Mouse (Mus musculus) midbrain, embryonic 15.5 days (tissue): ENCODE measurements around the gene Fas. TPM values are rescaled to one million over a fixed set of nuclear protein-coding genes. Genes with fewer than 3 reads are reported as not detected.

Source experiments
- ATAC-seq: fragments of 200-750 bp; cut with Nextera tagmentation; replicated peaks from 2 replicates; pipeline ENCODE4 v1.8.0; 2017; ENCODE audit warnings: moderate TSS enrichment
- H3K27ac ChIP-seq: fragments of 300-500 bp; sonication (generic); 2 replicates; pipeline ENCODE4 v1.5.1; 2015; ENCODE audit warnings: mild to moderate bottlenecking, inconsistent platforms
- H3K27me3 ChIP-seq: fragments of 300-500 bp; sonication (generic); replicated peaks from 2 replicates; pipeline ENCODE4 v1.6.1; 2015; ENCODE audit warnings: inconsistent platforms
- H3K36me3 ChIP-seq: fragments of 300-500 bp; sonication (generic); replicated peaks from 2 replicates; pipeline ENCODE4 v1.6.1; 2015; ENCODE audit warnings: inconsistent platforms
- H3K4me1 ChIP-seq: fragments of 300-500 bp; sonication (generic); 2 replicates; pipeline ENCODE4 v1.6.1; 2015; ENCODE audit warnings: inconsistent platforms
- H3K4me2 ChIP-seq: fragments of 300-500 bp; sonication (generic); 2 replicates; pipeline ENCODE4 v1.6.1; 2015; ENCODE audit warnings: inconsistent platforms, mild to moderate bottlenecking, moderate library complexity
- H3K4me3 ChIP-seq: fragments of 300-500 bp; sonication (generic); 2 replicates; pipeline ENCODE4 v1.5.1; 2015; ENCODE audit warnings: mild to moderate bottlenecking, inconsistent platforms
- H3K9ac ChIP-seq: fragments of 300-500 bp; sonication (generic); 2 replicates; pipeline ENCODE4 v1.6.1; 2015; ENCODE audit warnings: mild to moderate bottlenecking, inconsistent platforms
- H3K9me3 ChIP-seq: fragments of 300-500 bp; sonication (generic); 2 replicates; pipeline ENCODE4 v1.6.1; 2016; ENCODE audit warnings: inconsistent platforms
- WGBS: fragments of 180-500 bp; shearing (Covaris S2); methylation state at CpG from one replicate; pipeline ENCODE4 v1.1.7; 2015; ENCODE audit warnings: mixed read lengths; 5-methylcytosine and 5-hydroxymethylcytosine counted together
- polyA plus RNA-seq: library from polyadenylated mRNA; unstranded; fragments of >200 nt; fragmentation: Nextera tagmentation; extraction: Ambion mirVana; gene quantifications from 2 replicates; pipeline ENCODE4 v1.2.1, GENCODE M21; 2015

The Fas gene
- polyA plus RNA-seq, 1 experiment from 2014 or later: 0.44 TPM

GRCm38 (mm10) chr19:34256936-34257335 lies 33.5 kb upstream of the Fas start:
- Histone ChIP-seq H3K4me3 (no peak overlapping the region), H3K9ac (no peak overlapping the region), H3K4me1 (no peaks in the 10 kb centered on the region), H3K9me3 (no peaks in the 10 kb centered on the region), H3K27me3 (no peaks in the 10 kb centered on the region), H3K27ac (no peak overlapping the region), H3K36me3 (no peaks in the 10 kb centered on the region), H3K4me2 (no peak overlapping the region)
- no peak for ATAC-seq
- WGBS: 97% methylated on average over 2 of the region's 2 CpGs

GRCm38 (mm10) chr19:34262273-34262974 lies 28.0 kb upstream of the Fas start:
- no peaks in the 10 kb centered on the region for H3K9me3 ChIP-seq
- H3K27ac ChIP-seq: no peak overlapping the region
- H3K27me3 ChIP-seq: no peaks in the 10 kb centered on the region
- 82% methylated on average over 2 of the region's 2 CpGs for WGBS
- no peak overlapping the region for H3K4me3 ChIP-seq
- no peaks in the 10 kb centered on the region for H3K4me1 ChIP-seq
- no peaks in the 10 kb centered on the region for H3K36me3 ChIP-seq
- no peak for ATAC-seq
- H3K4me2 ChIP-seq: no peak overlapping the region
- no peak overlapping the region for H3K9ac ChIP-seq

- no peak overlapping the region for H3K4me2 ChIP-seq
- no peak for ATAC-seq
- H3K27me3 ChIP-seq: no peaks in the 10 kb centered on the region
- no peak overlapping the region for H3K9ac ChIP-seq
- no peak overlapping the region for H3K27ac ChIP-seq
- no peaks in the 10 kb centered on the region for H3K36me3 ChIP-seq
- H3K4me3 ChIP-seq: no peak overlapping the region
- WGBS: 68% methylated on average over 5 of the region's 5 CpGs
- H3K9me3 ChIP-seq: no peaks in the 10 kb centered on the region
- no peaks in the 10 kb centered on the region for H3K4me1 ChIP-seq
Measured at GRCm38 (mm10) chr19:34265604-34266193, 24.8 kb upstream of the Fas start.

- Histone ChIP-seq H3K4me1 (no peaks in the 10 kb centered on the region), H3K4me2 (no peak overlapping the region), H3K9ac (no peak overlapping the region), H3K9me3 (no peaks in the 10 kb centered on the region), H3K27me3 (no peaks in the 10 kb centered on the region), H3K27ac (no peak overlapping the region), H3K4me3 (no peak overlapping the region), H3K36me3 (no peaks in the 10 kb centered on the region)
- no peak for ATAC-seq
- WGBS: 46% methylated on average over 1 of the region's 1 CpGs
Measured at GRCm38 (mm10) chr19:34268991-34269390, 21.5 kb upstream of the Fas start.

- WGBS: 90% methylated on average over 11 of the region's 11 CpGs
- Histone ChIP-seq H3K27me3 (no peaks in the 10 kb centered on the region), H3K36me3 (no peaks in the 10 kb centered on the region), H3K4me2 (no peak overlapping the region), H3K4me3 (no peak overlapping the region), H3K9ac (no peak overlapping the region), H3K27ac (no peak overlapping the region), H3K9me3 (no peaks in the 10 kb centered on the region), H3K4me1 (no peaks in the 10 kb centered on the region)
- no peak for ATAC-seq
Measured at GRCm38 (mm10) chr19:34270106-34270726, 20.2 kb upstream of the Fas start.

- H3K4me3 ChIP-seq: no peak overlapping the region
- ATAC-seq: no peak
- H3K36me3 ChIP-seq: no peaks in the 10 kb centered on the region
- no peaks in the 10 kb centered on the region for H3K27me3 ChIP-seq
- no peak overlapping the region for H3K9ac ChIP-seq
- no peaks in the 10 kb centered on the region for H3K4me1 ChIP-seq
- no peak overlapping the region for H3K4me2 ChIP-seq
- WGBS: 97% methylated on average over 13 of the region's 13 CpGs
- no peaks in the 10 kb centered on the region for H3K9me3 ChIP-seq
- no peak overlapping the region for H3K27ac ChIP-seq
Measured at GRCm38 (mm10) chr19:34270824-34271464, 19.5 kb upstream of the Fas start.

GRCm38 (mm10) chr19:34273073-34273472 lies 17.4 kb upstream of the Fas start:
- no peaks in the 10 kb centered on the region for H3K36me3 ChIP-seq
- H3K27me3 ChIP-seq: no peaks in the 10 kb centered on the region
- ATAC-seq: no peak
- no peak overlapping the region for H3K4me3 ChIP-seq
- H3K27ac ChIP-seq: no peak overlapping the region
- H3K9ac ChIP-seq: no peak overlapping the region
- no peak overlapping the region for H3K4me2 ChIP-seq
- no peaks in the 10 kb centered on the region for H3K9me3 ChIP-seq
- 95% methylated on average over 1 of the region's 1 CpGs for WGBS
- H3K4me1 ChIP-seq: no peaks in the 10 kb centered on the region

GRCm38 (mm10) chr19:34278078-34278477 lies 12.4 kb upstream of the Fas start:
- no peak for ATAC-seq
- Histone ChIP-seq H3K4me1 (no peaks in the 10 kb centered on the region), H3K27ac (no peak overlapping the region), H3K36me3 (no peaks in the 10 kb centered on the region), H3K9me3 (no peaks in the 10 kb centered on the region), H3K4me2 (no peak overlapping the region), H3K27me3 (no peaks in the 10 kb centered on the region), H3K9ac (no peak overlapping the region), H3K4me3 (no peak overlapping the region)
- 77% methylated on average over 3 of the region's 3 CpGs for WGBS

- no peak overlapping the region for H3K4me3 ChIP-seq
- H3K9me3 ChIP-seq: no peaks in the 10 kb centered on the region
- 83% methylated on average over 6 of the region's 6 CpGs for WGBS
- H3K27ac ChIP-seq: no peak overlapping the region
- no peak for ATAC-seq
- H3K27me3 ChIP-seq: no peaks in the 10 kb centered on the region
- H3K36me3 ChIP-seq: no peaks in the 10 kb centered on the region
- H3K9ac ChIP-seq: no peak overlapping the region
- H3K4me2 ChIP-seq: no peak overlapping the region
- no peaks in the 10 kb centered on the region for H3K4me1 ChIP-seq
Measured at GRCm38 (mm10) chr19:34283614-34284013, 6.9 kb upstream of the Fas start.

- WGBS: 70% methylated on average over 10 of the region's 10 CpGs
- no peak overlapping the region for H3K4me2 ChIP-seq
Measured at GRCm38 (mm10) chr19:34284383-34284782, 6.1 kb upstream of the Fas start.

GRCm38 (mm10) chr19:34284826-34285225 lies 5.6 kb upstream of the Fas start:
- no peaks in the 10 kb centered on the region for H3K27me3 ChIP-seq
- no peak overlapping the region for H3K9ac ChIP-seq
- ATAC-seq: no peak
- H3K27ac ChIP-seq: no peak overlapping the region
- H3K4me1 ChIP-seq: peaks cover under 1% of the 10 kb centered on the region; the same call in 1 of the 2 replicates
- H3K4me2 ChIP-seq: no peak overlapping the region
- H3K4me3 ChIP-seq: no peak overlapping the region
- 74% methylated on average over 2 of the region's 2 CpGs for WGBS
- H3K9me3 ChIP-seq: no peaks in the 10 kb centered on the region
- no peaks in the 10 kb centered on the region for H3K36me3 ChIP-seq

More at GRCm38 (mm10) chr19:34284383-34284782, 6.1 kb upstream of the Fas start:
- no peaks in the 10 kb centered on the region for H3K27me3 ChIP-seq
- no peaks in the 10 kb centered on the region for H3K9me3 ChIP-seq
- ATAC-seq: no peak
- no peaks in the 10 kb centered on the region for H3K4me1 ChIP-seq
- no peak overlapping the region for H3K4me3 ChIP-seq
- no peak overlapping the region for H3K9ac ChIP-seq
- H3K27ac ChIP-seq: no peak overlapping the region
- H3K36me3 ChIP-seq: no peaks in the 10 kb centered on the region

- ATAC-seq: no peak
- H3K4me1 ChIP-seq: peaks cover 11% of the 10 kb centered on the region
- H3K9ac ChIP-seq: no peak overlapping the region
- no peaks in the 10 kb centered on the region for H3K9me3 ChIP-seq
- no peak overlapping the region for H3K27ac ChIP-seq
- no peak overlapping the region for H3K4me3 ChIP-seq
- no peaks in the 10 kb centered on the region for H3K36me3 ChIP-seq
- no peak overlapping the region for H3K4me2 ChIP-seq
- 0 out of 2 replicates have a peak, but pooled peaks cover 2% of the 10 kb centered on the region for H3K27me3 ChIP-seq
Measured at GRCm38 (mm10) chr19:34287221-34287620, 3.2 kb upstream of the Fas start.
